17 mouse cellular contexts compared by ENCODE assay signal in genomic region chr9:97147270-97147669, GRCm38 (mm10). TPM values are rescaled to one million over a fixed set of nuclear protein-coding genes. Genes with fewer than 3 reads are reported as not detected.
DNase-seq lines count a peak whose midpoint lies in the region; ATAC-seq and TF ChIP-seq lines count a peak whose summit lies in the region.
"Had no signal": no experiment of that assay in that cellular context is flagged by ENCODE, and none has a peak within 500 bp of the region (broad histone marks: within the 10 kb centered on the region; RNA-seq: fewer than 3 reads in every experiment).

No protein-coding gene starts in this region.

- no peak for TF ChIP-seq CTCF in lung, adult 2 months (IDR thresholded peaks at IDR 0.05; ENCODE audit: insufficient read depth, low read length)
- TF ChIP-seq CTCF in lung, embryonic 14.5 days (IDR thresholded peaks at IDR 0.05; ENCODE audit: low read depth), result no peak
- TF ChIP-seq CTCF in kidney, adult 2 months (conservative IDR thresholded peaks at IDR 0.05; ENCODE audit: insufficient read depth, insufficient read length, low read depth, low read length), result no peak

- H3K4me1 ChIP-seq in embryonic facial prominence, embryonic 14.5 days (ENCODE audit: control insufficient read depth, insufficient read depth, low read length), result no peaks in the 10 kb centered on the region
- no peaks in the 10 kb centered on the region for H3K4me1 ChIP-seq in embryonic facial prominence, embryonic 10.5 days
- peaks cover 2% of the 10 kb centered on the region; the same call in 1 of the 2 replicates for H3K4me1 ChIP-seq in lung, adult 2 months (ENCODE audit: control insufficient read depth, insufficient read depth, low read length)
- H3K4me1 ChIP-seq in lung, embryonic 14.5 days (ENCODE audit: insufficient read depth), result 0 out of 2 replicates have a peak, but pooled peaks cover 2% of the 10 kb centered on the region
- no peaks in the 10 kb centered on the region for H3K4me1 ChIP-seq in stomach, embryonic 14.5 days (ENCODE audit: control insufficient read depth, insufficient read depth, low read length)
- no peaks in the 10 kb centered on the region; the same call in 1 of the 2 replicates for H3K4me1 ChIP-seq in kidney, adult 2 months (ENCODE audit: control insufficient read depth, insufficient read depth, low read length)
- H3K4me1 ChIP-seq: hindbrain, embryonic 15.5 days; neural tube, embryonic 12.5 days had no signal

- no peaks in the 10 kb centered on the region for H3K27me3 ChIP-seq in embryonic facial prominence, embryonic 14.5 days (replicated peaks; ENCODE audit: control insufficient read depth, insufficient read depth, low read length)
- no peaks in the 10 kb centered on the region for H3K27me3 ChIP-seq in embryonic facial prominence, embryonic 10.5 days (replicated peaks; ENCODE audit: low read depth, poor library complexity, severe bottlenecking)
- H3K27me3 ChIP-seq in lung, embryonic 14.5 days (ENCODE audit: insufficient read depth, low read length), result no peaks in the 10 kb centered on the region
- H3K27me3 ChIP-seq in stomach, embryonic 14.5 days (ENCODE audit: control insufficient read depth, insufficient read depth, low read length), result no peaks in the 10 kb centered on the region
- no peaks in the 10 kb centered on the region for H3K27me3 ChIP-seq in kidney, adult 2 months (replicated peaks; ENCODE audit: control insufficient read depth, insufficient read depth, low read length)
- H3K27me3 ChIP-seq: hindbrain, embryonic 15.5 days; neural tube, embryonic 12.5 days had no signal

- no peak for TF ChIP-seq POLR2A in lung, adult 2 months (IDR thresholded peaks at IDR 0.05; ENCODE audit: borderline replicate concordance, extremely low read depth, low read depth, low read length)
- TF ChIP-seq POLR2A in kidney, adult 2 months (IDR thresholded peaks at IDR 0.05; ENCODE audit: low read depth, low read length), result no peak

- ATAC-seq in embryonic facial prominence, embryonic 14.5 days (ENCODE audit: low read depth), result no peak
- peak; percentile 62; the same call in 1 of the 2 replicates for ATAC-seq in lung, embryonic 14.5 days (ENCODE audit: insufficient read depth)
- peak; percentile 58; the same call in 1 of the 2 replicates for ATAC-seq in stomach, embryonic 14.5 days (ENCODE audit: insufficient number of reproducible peaks, insufficient read depth, low FRiP score, low read depth)
- ATAC-seq: forebrain, embryonic 14.5 days had no signal

- 72% methylated on average over 2 of the region's 2 CpGs for WGBS in embryonic facial prominence, embryonic 14.5 days
- WGBS in embryonic facial prominence, embryonic 10.5 days, result 85% methylated on average over 2 of the region's 2 CpGs
- WGBS in lung, adult 2 months, result 57% methylated on average over 2 of the region's 2 CpGs
- WGBS in lung, embryonic 14.5 days, result 64% methylated on average over 2 of the region's 2 CpGs
- 49% methylated on average over 2 of the region's 2 CpGs for WGBS in stomach, embryonic 14.5 days
- WGBS in kidney, adult 2 months, result 57% methylated on average over 2 of the region's 2 CpGs

- no peak overlapping the region for H3K9ac ChIP-seq in embryonic facial prominence, embryonic 14.5 days (ENCODE audit: low read depth, low read length)
- no peak overlapping the region for H3K9ac ChIP-seq in lung, embryonic 14.5 days
- H3K9ac ChIP-seq in stomach, embryonic 14.5 days (replicated peaks; ENCODE audit: low read depth, low read length), result no peak overlapping the region
- H3K9ac ChIP-seq: hindbrain, embryonic 15.5 days; neural tube, embryonic 12.5 days had no signal

- DNase-seq in embryonic facial prominence, embryonic 14.5 days (ENCODE audit: low spot score), result peak; percentile 24
- no peak for DNase-seq in embryonic facial prominence, embryonic 10.5 days (ENCODE audit: low spot score)
- DNase-seq in lung, adult 18-20 months, result peak; percentile 77 to 85
- no peak for DNase-seq in lung, adult 2 months
- DNase-seq in lung, embryonic 14.5 days, result peak; percentile 68
- no peak for DNase-seq in cerebellum, adult 18-20 months
- DNase-seq in kidney, adult 2 months, result no peak
- DNase-seq: adrenal gland, postnatal 10 days; cerebellum, adult 9-11 months; kidney, adult 11 months; kidney, postnatal 36 days; layer of hippocampus, postnatal 36 days; right cerebral cortex, postnatal 4 days had no signal

- H3K27ac ChIP-seq in embryonic facial prominence, embryonic 14.5 days (replicated peaks; ENCODE audit: low read depth, low read length), result no peak overlapping the region
- no peak overlapping the region for H3K27ac ChIP-seq in embryonic facial prominence, embryonic 10.5 days (replicated peaks)
- no peak overlapping the region for H3K27ac ChIP-seq in lung, embryonic 14.5 days (ENCODE audit: low read depth)
- no peak overlapping the region for H3K27ac ChIP-seq in stomach, embryonic 14.5 days (ENCODE audit: low read length)
- H3K27ac ChIP-seq in kidney, adult 2 months (ENCODE audit: insufficient read depth, low read depth, low read length), result no peak overlapping the region
- H3K27ac ChIP-seq: hindbrain, embryonic 15.5 days; neural tube, embryonic 12.5 days had no signal

- H3K4me3 ChIP-seq in embryonic facial prominence, embryonic 14.5 days (ENCODE audit: low read depth, low read length), result no peak overlapping the region
- H3K4me3 ChIP-seq in embryonic facial prominence, embryonic 10.5 days, result no peak overlapping the region
- H3K4me3 ChIP-seq in lung, adult 2 months (replicated peaks; ENCODE audit: extremely low read depth, low read depth, low read length), result no peak overlapping the region
- H3K4me3 ChIP-seq in lung, embryonic 14.5 days (ENCODE audit: low read depth, low read length), result no peak overlapping the region
- no peak overlapping the region for H3K4me3 ChIP-seq in stomach, embryonic 14.5 days (ENCODE audit: low read depth, low read length)
- H3K4me3 ChIP-seq in kidney, adult 2 months (ENCODE audit: insufficient read depth, low read depth, low read length), result no peak overlapping the region
- H3K4me3 ChIP-seq: hindbrain, embryonic 15.5 days; neural tube, embryonic 12.5 days had no signal

- H3K36me3 ChIP-seq in embryonic facial prominence, embryonic 14.5 days (ENCODE audit: control insufficient read depth, insufficient read depth, low read length), result no peaks in the 10 kb centered on the region
- H3K36me3 ChIP-seq in embryonic facial prominence, embryonic 10.5 days (replicated peaks), result no peaks in the 10 kb centered on the region
- H3K36me3 ChIP-seq in lung, embryonic 14.5 days (ENCODE audit: insufficient read depth), result no peaks in the 10 kb centered on the region
- H3K36me3 ChIP-seq in stomach, embryonic 14.5 days (ENCODE audit: control insufficient read depth, insufficient read depth, low read length), result no peaks in the 10 kb centered on the region
- H3K36me3 ChIP-seq in kidney, adult 2 months (ENCODE audit: control insufficient read depth, insufficient read depth, low read length), result no peaks in the 10 kb centered on the region
- H3K36me3 ChIP-seq: hindbrain, embryonic 15.5 days; neural tube, embryonic 12.5 days had no signal

- H3K4me2 ChIP-seq in embryonic facial prominence, embryonic 14.5 days (ENCODE audit: low read depth, low read length), result no peak overlapping the region
- no peak overlapping the region for H3K4me2 ChIP-seq in lung, embryonic 14.5 days
- H3K4me2 ChIP-seq in stomach, embryonic 14.5 days (replicated peaks; ENCODE audit: low read depth, low read length), result no peak overlapping the region
- H3K4me2 ChIP-seq: hindbrain, embryonic 15.5 days; neural tube, embryonic 12.5 days had no signal

- no peaks in the 10 kb centered on the region for H3K9me3 ChIP-seq in embryonic facial prominence, embryonic 14.5 days (ENCODE audit: control insufficient read depth, low read length)
- H3K9me3 ChIP-seq in embryonic facial prominence, embryonic 10.5 days, result no peaks in the 10 kb centered on the region
- H3K9me3 ChIP-seq in lung, embryonic 14.5 days (ENCODE audit: low read depth, low read length), result no peaks in the 10 kb centered on the region
- no peaks in the 10 kb centered on the region for H3K9me3 ChIP-seq in stomach, embryonic 14.5 days (ENCODE audit: control insufficient read depth, low read depth, low read length)
- H3K9me3 ChIP-seq: hindbrain, embryonic 15.5 days; neural tube, embryonic 12.5 days had no signal

RNA-seq across cellular contexts. Expression of gene Slc25a36, which starts 36.3 kb away (rescaled TPM):
- polyA plus RNA-seq in embryonic facial prominence, embryonic 14.5 days (2014; fragmentation: Nextera tagmentation; extraction: Ambion mirVana), result 72.6 and 100 TPM in 2 replicates
- polyA plus RNA-seq in embryonic facial prominence, embryonic 10.5 days (2016; fragmentation: Nextera tagmentation; extraction: Ambion mirVana), result 70.9 and 71.8 TPM in 2 replicates
- polyA plus RNA-seq in lung, adult 2 months (2012; rRNA removed), result 17.0 and 31.9 TPM in 2 replicates
- polyA plus RNA-seq in lung, embryonic 14.5 days (2014; fragmentation: Nextera tagmentation; extraction: Ambion mirVana), result 97.0 and 102 TPM in 2 replicates
- polyA plus RNA-seq in stomach, embryonic 14.5 days (2014; fragmentation: Nextera tagmentation; extraction: Ambion mirVana), result 137 and 143 TPM in 2 replicates
- 39.2 and 45.6 TPM in 2 replicates for polyA plus RNA-seq in kidney, adult 2 months (2012; rRNA removed)

Comparison
In these comparisons a context has a peak if more than half of its experiments do, and no peak if none do; other contexts are left out.
1. DNase-seq: peak in embryonic facial prominence, embryonic 14.5 days (single experiment), lung, adult 18-20 months (2 of 2) and lung, embryonic 14.5 days (single experiment); none in embryonic facial prominence, embryonic 10.5 days (single experiment), lung, adult 2 months (single experiment), cerebellum, adult 18-20 months (0 of 2) and kidney, adult 2 months (single experiment).